Mouse (Mus musculus): Measurements from ENCODE around the gene Tmem94. TPM values are rescaled to one million over a fixed set of nuclear protein-coding genes. Genes with fewer than 3 reads are reported as not detected.

Gene Tmem94
- polyA plus RNA-seq, 1 experiment from 2014 or later = 39.0 TPM

- no peak overlapping the region for H3K4me2 ChIP-seq
- no peaks in the 10 kb centered on the region for H3K9me3 ChIP-seq
- no peak overlapping the region for H3K4me3 ChIP-seq (replicated peaks)
- H3K36me3 ChIP-seq (replicated peaks) = peaks cover 8% of the 10 kb centered on the region
- no peak for ATAC-seq (ENCODE audit: low FRiP score)
- no peak overlapping the region for H3K27ac ChIP-seq
- H3K27me3 ChIP-seq = no peaks in the 10 kb centered on the region
- no peak overlapping the region for H3K9ac ChIP-seq
- H3K4me1 ChIP-seq = peaks cover 47% of the 10 kb centered on the region
- 80% methylated on average over 4 of the region's 4 CpGs for WGBS
Measured at GRCm38 (mm10) chr11:115774653-115775052, 9.4 kb downstream of the Tmem94 start.

DNA sequence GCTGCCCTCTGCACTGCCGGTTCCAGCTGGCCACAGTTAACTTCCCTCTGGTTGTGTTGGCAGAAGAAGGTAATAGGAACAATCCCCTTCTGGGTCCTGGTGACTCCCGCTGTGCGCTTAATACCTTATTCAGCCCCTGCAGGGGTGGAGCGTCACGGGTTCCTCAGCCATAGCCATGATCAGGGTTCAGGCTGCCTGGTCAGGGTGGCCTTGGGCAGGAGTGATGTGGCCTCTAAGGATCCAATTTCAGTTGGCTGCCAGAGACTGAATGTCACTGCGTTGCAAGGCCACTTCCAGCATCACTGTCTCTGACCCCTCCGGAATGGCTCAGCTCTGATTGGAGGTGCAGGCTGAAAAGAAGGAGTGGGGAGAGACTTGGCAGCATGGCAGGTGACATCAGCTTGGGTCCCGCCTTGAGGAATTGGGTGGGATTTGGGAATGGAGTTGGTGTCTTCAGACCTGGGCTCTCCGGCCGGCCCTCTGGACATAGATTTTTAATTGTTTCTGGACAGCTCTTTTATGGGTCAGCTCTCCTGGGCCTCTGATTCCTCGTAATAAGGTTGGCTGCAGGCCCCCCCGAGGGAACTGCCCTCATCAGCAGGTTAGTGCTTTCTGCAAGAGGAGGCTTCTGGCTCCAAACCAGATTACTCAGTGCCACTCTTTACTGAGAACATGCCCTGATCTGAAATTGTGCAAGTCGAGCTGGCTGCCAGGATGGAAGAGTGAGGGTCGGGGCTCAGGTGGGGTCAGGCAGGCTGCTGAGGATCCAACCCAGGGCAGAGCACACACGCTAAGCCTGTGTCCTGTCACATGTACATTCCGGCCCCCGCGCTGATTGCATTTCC, 10.8 kb downstream of the Tmem94 start:
- Histone ChIP-seq H3K27me3 (no peaks in the 10 kb centered on the region), H3K4me3 (replicated peaks) (no peak overlapping the region), H3K9me3 (no peaks in the 10 kb centered on the region), H3K4me1 (peaks cover 56% of the 10 kb centered on the region), H3K27ac (no peak overlapping the region), H3K36me3 (replicated peaks) (peaks cover 8% of the 10 kb centered on the region; the same call in 1 of the 2 replicates), H3K4me2 (no peak overlapping the region), H3K9ac (no peak overlapping the region)
- 36% methylated on average over 18 of the region's 18 CpGs for WGBS
- ATAC-seq (ENCODE audit: low FRiP score) = no peak

GRCm38 (mm10) chr11:115776954-115777353, 11.7 kb downstream of the Tmem94 start:
- ATAC-seq (ENCODE audit: low FRiP score) = no peak
- Histone ChIP-seq H3K4me1 (peaks cover 61% of the 10 kb centered on the region), H3K4me3 (replicated peaks) (no peak overlapping the region)

DNA sequence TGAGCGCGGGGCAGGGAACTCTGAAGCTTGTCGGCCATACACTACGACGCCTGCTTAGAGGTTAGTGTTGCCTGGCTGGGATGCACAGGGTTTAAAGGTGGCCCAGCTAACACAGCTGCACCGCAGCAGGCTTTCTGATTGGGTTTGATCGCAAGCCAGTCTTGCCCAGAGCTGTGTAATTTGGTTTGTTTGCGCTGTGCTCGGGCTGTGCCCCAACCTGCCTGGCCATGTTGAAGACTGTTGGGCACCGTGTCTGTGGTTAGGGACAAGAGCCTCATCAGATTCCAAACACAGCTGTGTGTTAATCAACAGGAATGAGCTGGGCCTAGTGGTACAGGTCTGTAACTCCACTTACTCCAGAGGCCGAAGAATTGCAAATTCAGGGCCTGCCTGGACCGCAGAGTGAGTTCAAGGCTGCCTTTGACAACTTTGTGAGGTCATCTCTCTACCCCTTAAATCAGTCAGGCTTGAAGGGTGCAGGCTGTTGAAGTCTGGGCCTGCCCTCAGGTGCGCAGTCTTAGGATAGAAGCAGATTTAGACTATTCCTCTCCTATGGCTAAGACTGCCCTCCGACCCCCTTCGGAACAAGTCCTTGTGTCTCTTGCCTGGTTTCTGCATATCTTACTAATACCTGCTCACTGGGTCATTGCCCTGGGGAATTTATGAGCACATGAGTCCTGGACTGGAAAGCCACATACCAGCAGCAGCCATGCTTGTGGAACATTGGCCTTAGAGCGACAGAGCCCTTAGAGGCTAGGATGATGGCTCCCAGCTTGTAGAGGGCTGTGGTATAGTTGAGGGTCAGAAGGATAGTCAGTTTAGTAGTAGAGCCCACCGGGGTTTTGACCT, 12.5 kb downstream of the Tmem94 start:
- Histone ChIP-seq H3K9ac (no peak overlapping the region), H3K36me3 (replicated peaks) (peaks cover 8% of the 10 kb centered on the region; the same call in 1 of the 2 replicates), H3K4me2 (no peak overlapping the region), H3K4me1 (peaks cover 68% of the 10 kb centered on the region), H3K9me3 (no peaks in the 10 kb centered on the region), H3K27ac (0 out of 2 replicates have a peak overlapping the region, but pooled peaks have one; percentile 50), H3K27me3 (no peaks in the 10 kb centered on the region), H3K4me3 (replicated peaks) (no peak overlapping the region)
- no peak for ATAC-seq (ENCODE audit: low FRiP score)
- 84% methylated on average over 17 of the region's 17 CpGs for WGBS

More at GRCm38 (mm10) chr11:115776954-115777353, 11.7 kb downstream of the Tmem94 start:
- WGBS = 45% methylated on average over 9 of the region's 9 CpGs
- no peak overlapping the region for H3K27ac ChIP-seq
- H3K4me2 ChIP-seq = no peak overlapping the region
- H3K9me3 ChIP-seq = no peaks in the 10 kb centered on the region
- H3K9ac ChIP-seq = no peak overlapping the region
- H3K36me3 ChIP-seq (replicated peaks) = peaks cover 8% of the 10 kb centered on the region; the same call in 1 of the 2 replicates
- no peaks in the 10 kb centered on the region for H3K27me3 ChIP-seq

GRCm38 (mm10) chr11:115779038-115779571, 13.9 kb downstream of the Tmem94 start:
- Histone ChIP-seq H3K27me3 (no peaks in the 10 kb centered on the region), H3K9ac (peak overlapping the region; percentile 42; the same call in 1 of the 2 replicates), H3K4me3 (replicated peaks) (no peak overlapping the region; the same call in 1 of the 2 replicates), H3K4me2 (peak overlapping the region; percentile 49), H3K9me3 (no peaks in the 10 kb centered on the region), H3K36me3 (replicated peaks) (peaks cover 8% of the 10 kb centered on the region; the same call in 1 of the 2 replicates), H3K27ac (peak overlapping the region; percentile 84), H3K4me1 (peaks cover 77% of the 10 kb centered on the region)
- peak; percentile 55 for ATAC-seq (ENCODE audit: low FRiP score)
- WGBS = 6% methylated on average over 9 of the region's 9 CpGs

DNA sequence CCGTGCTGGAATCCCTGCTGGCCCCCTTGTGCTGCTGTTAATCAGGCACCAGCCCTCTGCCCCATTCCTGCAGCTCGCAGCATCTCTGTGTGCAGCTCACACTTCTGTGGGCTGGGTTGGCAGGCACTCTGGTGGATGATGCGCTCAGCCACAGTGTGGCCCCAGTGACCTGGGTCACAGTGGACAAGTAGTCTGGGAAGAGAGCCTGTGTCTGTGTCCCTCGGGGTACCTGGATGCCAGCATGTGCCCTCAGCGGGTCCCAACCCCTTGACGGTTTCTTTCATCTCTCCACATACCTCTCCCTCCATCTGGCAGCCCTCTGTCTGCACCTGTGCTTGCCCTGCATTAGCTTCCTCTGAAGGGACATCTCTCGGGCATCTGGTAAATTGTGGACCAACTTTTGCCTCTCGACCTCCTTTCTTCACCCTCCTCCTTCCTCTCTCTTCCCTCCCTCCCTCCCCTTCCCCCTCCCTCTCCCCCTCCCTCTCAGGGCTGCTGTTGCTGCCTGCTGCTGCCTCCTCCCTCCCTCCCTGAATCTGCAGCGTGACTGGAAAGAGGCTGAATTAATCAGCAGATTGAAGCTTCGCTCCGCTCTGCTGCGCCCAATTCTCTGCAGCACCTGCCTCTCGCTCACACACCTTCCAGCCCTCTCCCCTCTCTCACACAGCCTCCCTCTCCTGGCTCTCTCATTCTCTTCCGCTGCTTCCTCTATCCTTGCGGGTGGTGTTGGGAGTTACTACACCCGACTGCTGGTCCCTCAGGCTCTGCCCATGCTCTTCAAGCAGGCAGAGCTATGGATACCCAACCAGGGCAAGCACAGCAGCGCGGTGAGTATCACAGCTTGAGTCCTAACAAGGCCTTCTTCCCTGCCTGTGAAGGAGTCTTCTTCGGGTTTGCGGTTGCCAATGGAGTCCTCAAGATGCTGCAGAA, 15.2 kb downstream of the Tmem94 start:
- peaks cover 73% of the 10 kb centered on the region for H3K4me1 ChIP-seq
- ATAC-seq (ENCODE audit: low FRiP score) = peak; percentile 73

GRCm38 (mm10) chr11:115786473-115786872, 21.2 kb downstream of the Tmem94 start:
- WGBS = 75% methylated on average over 6 of the region's 6 CpGs
- Histone ChIP-seq H3K27me3 (no peaks in the 10 kb centered on the region), H3K4me2 (no peak overlapping the region), H3K27ac (no peak overlapping the region), H3K4me3 (replicated peaks) (no peak overlapping the region), H3K9ac (no peak overlapping the region), H3K4me1 (peaks cover 23% of the 10 kb centered on the region), H3K9me3 (no peaks in the 10 kb centered on the region), H3K36me3 (replicated peaks) (peaks cover 51% of the 10 kb centered on the region)
- no peak for ATAC-seq (ENCODE audit: low FRiP score)

More for the DNA sequence above, 15.2 kb downstream of the Tmem94 start:
- Histone ChIP-seq H3K27me3 (no peaks in the 10 kb centered on the region), H3K27ac (peak overlapping the region; percentile 84), H3K4me2 (peak overlapping the region; percentile 49), H3K9ac (peak overlapping the region; percentile 48), H3K9me3 (no peaks in the 10 kb centered on the region), H3K4me3 (replicated peaks) (peak overlapping the region; percentile 25), H3K36me3 (replicated peaks) (peaks cover 10% of the 10 kb centered on the region; the same call in 1 of the 2 replicates)
- 4% methylated on average over 20 of the region's 20 CpGs for WGBS

- H3K27me3 ChIP-seq = no peaks in the 10 kb centered on the region
- H3K4me2 ChIP-seq = no peak overlapping the region
- H3K4me3 ChIP-seq (replicated peaks) = no peak overlapping the region
- peaks cover 83% of the 10 kb centered on the region for H3K36me3 ChIP-seq (replicated peaks)
- H3K4me1 ChIP-seq = peaks cover 5% of the 10 kb centered on the region; the same call in 1 of the 2 replicates
- no peaks in the 10 kb centered on the region for H3K9me3 ChIP-seq
- no peak for ATAC-seq (ENCODE audit: low FRiP score)
- 94% methylated on average over 7 of the region's 7 CpGs for WGBS
- no peak overlapping the region for H3K27ac ChIP-seq
- no peak overlapping the region for H3K9ac ChIP-seq
Measured at GRCm38 (mm10) chr11:115789787-115790186, 24.6 kb downstream of the Tmem94 start.

DNA sequence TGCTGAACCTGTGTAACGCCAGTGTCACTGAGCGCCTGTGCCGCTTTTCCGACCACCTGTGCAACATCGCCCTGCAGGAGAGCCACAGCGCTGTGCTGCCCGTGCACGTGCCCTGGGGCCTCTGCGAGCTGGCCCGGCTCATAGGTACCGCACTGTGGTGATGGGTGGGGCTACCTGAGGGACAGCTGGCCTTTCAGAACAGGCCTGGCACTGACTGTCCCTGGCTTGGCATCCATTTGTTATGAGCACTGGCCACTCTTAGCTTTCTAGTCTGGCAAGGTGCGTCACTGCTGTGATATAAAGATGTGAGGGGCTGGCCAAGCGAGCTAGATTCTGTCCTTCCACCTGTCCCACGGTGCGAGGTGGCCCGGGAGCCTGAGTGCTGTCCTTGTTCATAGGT, 26.7 kb downstream of the Tmem94 start:
- Histone ChIP-seq H3K36me3 (replicated peaks) (peaks cover 96% of the 10 kb centered on the region), H3K9me3 (no peaks in the 10 kb centered on the region), H3K4me2 (no peak overlapping the region), H3K4me1 (no peaks in the 10 kb centered on the region), H3K27ac (no peak overlapping the region), H3K27me3 (no peaks in the 10 kb centered on the region), H3K4me3 (replicated peaks) (no peak overlapping the region), H3K9ac (no peak overlapping the region)
- 96% methylated on average over 16 of the region's 16 CpGs for WGBS
- ATAC-seq (ENCODE audit: low FRiP score) = no peak

DNA sequence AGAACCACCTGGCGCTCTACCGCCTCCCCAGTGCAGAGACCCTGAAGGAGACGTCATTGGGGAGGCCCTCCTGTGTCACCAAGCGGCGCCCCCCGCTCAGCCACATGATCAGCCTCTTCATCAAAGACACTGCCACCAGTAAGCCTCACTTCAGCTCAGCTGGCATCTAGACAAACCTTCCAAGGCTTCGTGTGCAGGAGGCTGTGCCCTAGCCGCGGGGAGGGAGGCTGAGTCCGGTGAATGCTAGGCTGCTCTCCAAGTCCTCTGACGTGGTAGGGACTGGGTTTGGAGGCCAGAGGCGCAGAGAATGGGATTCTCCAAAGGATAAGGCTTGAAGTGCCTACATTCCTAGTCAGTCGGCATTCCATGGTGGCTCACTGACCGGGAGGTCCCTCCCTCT, 27.1 kb downstream of the Tmem94 start:
- Histone ChIP-seq H3K4me1 (no peaks in the 10 kb centered on the region), H3K4me2 (no peak overlapping the region), H3K9me3 (no peaks in the 10 kb centered on the region), H3K27me3 (no peaks in the 10 kb centered on the region), H3K9ac (no peak overlapping the region), H3K36me3 (replicated peaks) (peaks cover 96% of the 10 kb centered on the region), H3K4me3 (replicated peaks) (no peak overlapping the region), H3K27ac (no peak overlapping the region)
- WGBS = 88% methylated on average over 14 of the region's 14 CpGs
- ATAC-seq (ENCODE audit: low FRiP score) = no peak

- no peak overlapping the region for H3K9ac ChIP-seq
- no peaks in the 10 kb centered on the region for H3K27me3 ChIP-seq
- no peak overlapping the region for H3K27ac ChIP-seq
- no peaks in the 10 kb centered on the region for H3K9me3 ChIP-seq
- WGBS = 85% methylated on average over 15 of the region's 15 CpGs
- no peak overlapping the region for H3K4me2 ChIP-seq
- H3K4me1 ChIP-seq = no peaks in the 10 kb centered on the region
- peaks cover 98% of the 10 kb centered on the region for H3K36me3 ChIP-seq (replicated peaks)
- H3K4me3 ChIP-seq (replicated peaks) = no peak overlapping the region
- ATAC-seq (ENCODE audit: low FRiP score) = no peak
Measured at GRCm38 (mm10) chr11:115796898-115797297, 31.7 kb downstream of the Tmem94 start.
